ENCODE assay signal across 29 mouse cellular contexts in the genomic region with DNA sequence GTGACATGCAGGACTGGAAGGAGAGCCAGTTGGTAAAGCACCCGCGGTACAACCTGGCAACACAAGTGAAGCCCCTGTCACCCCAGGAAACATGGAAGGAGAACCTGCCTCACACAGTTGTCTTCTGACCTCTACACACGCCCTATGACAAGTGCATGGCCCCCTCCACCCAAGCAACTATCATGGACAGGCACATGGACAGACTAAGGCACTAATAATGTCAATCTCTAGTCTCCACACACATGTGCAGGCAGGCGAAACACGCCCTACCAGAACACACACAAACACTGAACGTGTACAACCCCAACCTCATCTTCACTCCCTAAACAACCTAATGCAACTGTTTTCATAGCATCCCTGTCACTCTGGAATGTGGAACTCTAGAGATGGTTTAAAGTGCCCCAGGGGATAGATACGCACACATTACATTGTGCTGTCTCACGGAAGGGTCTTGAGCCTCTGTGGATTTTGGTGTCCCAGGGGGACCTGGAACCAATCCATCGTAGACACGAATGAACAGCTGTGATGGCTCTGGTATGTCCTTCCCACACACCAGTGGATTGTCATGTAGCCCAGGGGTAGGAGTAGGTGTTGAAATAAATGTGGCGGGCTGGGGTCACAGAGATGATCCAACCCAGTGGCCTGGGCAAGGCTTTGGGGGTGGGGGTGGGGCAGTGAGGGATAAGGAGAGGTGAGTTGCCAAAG. TPM values are rescaled to one million over a fixed set of nuclear protein-coding genes. Genes with fewer than 3 reads are reported as not detected.
DNase-seq lines count a peak whose midpoint lies in the region; ATAC-seq and TF ChIP-seq lines count a peak whose summit lies in the region.
"Had no signal": no experiment of that assay in that cellular context is flagged by ENCODE, and none has a peak within 500 bp of the region (broad histone marks: within the 10 kb centered on the region; RNA-seq: fewer than 3 reads in every experiment).

No protein-coding gene starts in this region.

- no peak overlapping the region for H3K9ac ChIP-seq in liver, embryonic 14.5 days (replicated peaks)
- no peak overlapping the region for H3K9ac ChIP-seq in heart, embryonic 11.5 days (ENCODE audit: low read depth, low read length)
- H3K9ac ChIP-seq: embryonic facial prominence, embryonic 15.5 days; heart, embryonic 15.5 days; hindbrain, embryonic 15.5 days; lung, embryonic 15.5 days; midbrain, embryonic 12.5 days had no signal

- no peak overlapping the region for H3K4me3 ChIP-seq in liver, embryonic 14.5 days (ENCODE audit: insufficient read depth in 1 of 2, low read depth in 2 of 2, low read length in 2 of 2)
- H3K4me3 ChIP-seq in brown adipose tissue, adult 24 weeks (ENCODE audit: insufficient read depth, low read depth, low read length) = no peak overlapping the region
- H3K4me3 ChIP-seq in heart, embryonic 11.5 days (ENCODE audit: low read depth, low read length) = no peak overlapping the region
- H3K4me3 ChIP-seq in hindbrain, embryonic 10.5 days = no peak overlapping the region
- H3K4me3 ChIP-seq: embryonic facial prominence, embryonic 15.5 days; heart, adult 2 months; heart, embryonic 15.5 days; hindbrain, embryonic 15.5 days; left cerebral cortex, adult 2 months; lung, embryonic 15.5 days; midbrain, embryonic 12.5 days had no signal

- 74% methylated on average over 11 of the region's 11 CpGs for WGBS in liver, embryonic 14.5 days (ENCODE audit: insufficient replicate concordance)
- WGBS in heart, embryonic 11.5 days (ENCODE audit: insufficient replicate concordance) = 71% methylated on average over 11 of the region's 11 CpGs
- 85% methylated on average over 11 of the region's 11 CpGs for WGBS in hindbrain, embryonic 10.5 days

- ATAC-seq in liver, embryonic 14.5 days (ENCODE audit: insufficient read depth) = peak; percentile 53
- no peak for ATAC-seq in heart, embryonic 11.5 days (replicated peaks; ENCODE audit: insufficient number of reproducible peaks, low FRiP score, low TSS enrichment)
- ATAC-seq: activated CD4-positive, CD25-positive, alpha-beta regulatory T cell, adult 4 months; forebrain, embryonic 14.5 days had no signal

- H3K27ac ChIP-seq in liver, embryonic 14.5 days = no peak overlapping the region
- peak overlapping the region; percentile 12; the same call in 1 of the 2 replicates for H3K27ac ChIP-seq in brown adipose tissue, adult 24 weeks (replicated peaks; ENCODE audit: low read depth, low read length)
- H3K27ac ChIP-seq in heart, embryonic 11.5 days (ENCODE audit: low read depth, low read length) = no peak overlapping the region
- H3K27ac ChIP-seq in hindbrain, embryonic 10.5 days = no peak overlapping the region
- H3K27ac ChIP-seq: embryonic facial prominence, embryonic 15.5 days; heart, adult 2 months; heart, embryonic 15.5 days; hindbrain, embryonic 15.5 days; left cerebral cortex, adult 2 months; lung, embryonic 15.5 days; midbrain, embryonic 12.5 days had no signal

- no peaks in the 10 kb centered on the region for H3K27me3 ChIP-seq in liver, embryonic 14.5 days (ENCODE audit: control insufficient read depth, insufficient read depth, low read length)
- H3K27me3 ChIP-seq in heart, embryonic 11.5 days (ENCODE audit: control insufficient read depth, insufficient read depth, low read length) = no peaks in the 10 kb centered on the region
- no peaks in the 10 kb centered on the region for H3K27me3 ChIP-seq in hindbrain, embryonic 10.5 days (ENCODE audit: insufficient read depth, poor library complexity, severe bottlenecking)
- H3K27me3 ChIP-seq: embryonic facial prominence, embryonic 15.5 days; heart, embryonic 15.5 days; hindbrain, embryonic 15.5 days; lung, embryonic 15.5 days; midbrain, embryonic 12.5 days had no signal

- TF ChIP-seq EP300 in liver, embryonic 14.5 days (IDR thresholded peaks at IDR 0.05; ENCODE audit: low read depth) = no peak

- H3K9me3 ChIP-seq in liver, embryonic 14.5 days (ENCODE audit: control insufficient read depth, low read length) = no peaks in the 10 kb centered on the region
- no peaks in the 10 kb centered on the region for H3K9me3 ChIP-seq in heart, embryonic 11.5 days (replicated peaks; ENCODE audit: control insufficient read depth, low read length)
- H3K9me3 ChIP-seq in hindbrain, embryonic 10.5 days = no peaks in the 10 kb centered on the region
- H3K9me3 ChIP-seq: embryonic facial prominence, embryonic 15.5 days; heart, embryonic 15.5 days; hindbrain, embryonic 15.5 days; lung, embryonic 15.5 days; midbrain, embryonic 12.5 days had no signal

- peak; percentile 91 for DNase-seq in heart, adult 11 months
- DNase-seq in heart, postnatal 36 days = no peak
- DNase-seq in liver, embryonic 14.5 days (ENCODE audit: low read depth in 3 of 3, low spot score in 3 of 3) = no peak
- no peak for DNase-seq in liver
- no peak for DNase-seq in hindbrain, embryonic 10.5 days (ENCODE audit: low spot score)
- DNase-seq: adrenal gland, adult 8-10 months; cerebellum, adult 2 months; cerebellum, postnatal 25 days; embryo, embryonic 11 days; gastrocnemius, postnatal 10 days; heart, postnatal 4 days; kidney, postnatal 36 days; layer of hippocampus, adult 9-11 months; right cerebral cortex, postnatal 14 days; thymus, adult 2 months had no signal

- intact Hi-C loops in heart, postnatal 36 days (cut with DNase I) = no loop called here

- no peak for TF ChIP-seq CTCF in liver, embryonic 14.5 days (IDR thresholded peaks at IDR 0.05; ENCODE audit: low read depth)

- H3K36me3 ChIP-seq in liver, embryonic 14.5 days (replicated peaks; ENCODE audit: control insufficient read depth, insufficient read depth, low read depth) = peaks cover 3% of the 10 kb centered on the region; the same call in 1 of the 2 replicates
- no peaks in the 10 kb centered on the region for H3K36me3 ChIP-seq in heart, embryonic 11.5 days (ENCODE audit: control insufficient read depth, insufficient read depth, low read length)
- peaks cover 91% of the 10 kb centered on the region for H3K36me3 ChIP-seq in hindbrain, embryonic 10.5 days
- H3K36me3 ChIP-seq: heart, embryonic 15.5 days; hindbrain, embryonic 15.5 days had no signal

- peaks cover 21 to 38% of the 10 kb centered on the region in 2 experiments for H3K4me1 ChIP-seq in liver, embryonic 14.5 days (replicated peaks; ENCODE audit: control insufficient read depth in 2 of 2, insufficient read depth in 2 of 2, low read length in 1 of 2)
- H3K4me1 ChIP-seq in brown adipose tissue, adult 24 weeks (ENCODE audit: control insufficient read depth, insufficient read depth, insufficient read length, low read length) = peaks cover 59% of the 10 kb centered on the region
- H3K4me1 ChIP-seq in heart, embryonic 11.5 days (ENCODE audit: control insufficient read depth, insufficient read depth, low read length) = peaks cover 52% of the 10 kb centered on the region
- H3K4me1 ChIP-seq in hindbrain, embryonic 10.5 days (replicated peaks) = peaks cover 78% of the 10 kb centered on the region

- H3K4me2 ChIP-seq in liver, embryonic 14.5 days (ENCODE audit: low read depth) = no peak overlapping the region
- H3K4me2 ChIP-seq in heart, embryonic 11.5 days = no peak overlapping the region
- H3K4me2 ChIP-seq: embryonic facial prominence, embryonic 15.5 days; heart, embryonic 15.5 days; hindbrain, embryonic 15.5 days; lung, embryonic 15.5 days; midbrain, embryonic 12.5 days had no signal

RNA-seq across cellular contexts. Expression of a gene that starts 14.7 kb away (rescaled TPM):
- 10 to 100 TPM; 16.5 to 20.5 TPM for total RNA-seq in heart, postnatal 36 days (2021)
- 8.7 and 9.0 TPM in 2 replicates for polyA plus RNA-seq in liver, embryonic 14.5 days (2012; rRNA removed)
- polyA plus RNA-seq in liver, embryonic 14.5 days (2014; fragmentation: Nextera tagmentation; extraction: Ambion mirVana) = 10.0 and 10.7 TPM in 2 replicates
- polyA plus RNA-seq in brown adipose tissue, adult 24 weeks (2012; ENCODE audit: insufficient read depth, insufficient read length, missing spikeins) = 8.7 and 16.3 TPM in 2 replicates
- polyA plus RNA-seq in heart, embryonic 11.5 days (2014; fragmentation: Nextera tagmentation; extraction: Ambion mirVana) = 18.4 and 19.3 TPM in 2 replicates
- polyA plus RNA-seq in hindbrain, embryonic 10.5 days (2016; fragmentation: Nextera tagmentation; extraction: Ambion mirVana) = 114 and 120 TPM in 2 replicates

RNA-seq across cellular contexts. Expression of a gene that starts 27.2 kb away (rescaled TPM):
- not detected for total RNA-seq in heart, postnatal 36 days (2021)
- 0.02 TPM in 1 of 2 replicates, not detected in the other for polyA plus RNA-seq in liver, embryonic 14.5 days (2012; rRNA removed)
- 0.11 TPM in 1 of 2 replicates, not detected in the other for polyA plus RNA-seq in liver, embryonic 14.5 days (2014; fragmentation: Nextera tagmentation; extraction: Ambion mirVana)
- not detected in 2 replicates for polyA plus RNA-seq in brown adipose tissue, adult 24 weeks (2012; ENCODE audit: insufficient read depth, insufficient read length, missing spikeins)
- 0.23 and 0.30 TPM in 2 replicates for polyA plus RNA-seq in heart, embryonic 11.5 days (2014; fragmentation: Nextera tagmentation; extraction: Ambion mirVana)
- polyA plus RNA-seq in hindbrain, embryonic 10.5 days (2016; fragmentation: Nextera tagmentation; extraction: Ambion mirVana) = 0.47 and 1.1 TPM in 2 replicates
- total RNA-seq: gastrocnemius, postnatal 10 days; heart, adult 2 months; heart, postnatal 4 days; left cerebral cortex, adult 2 months; left cerebral cortex, postnatal 36 days; megakaryocyte progenitor cell, adult 5-6 weeks; neutrophil, adult 5-6 weeks had no signal
- polyA plus RNA-seq: forebrain, embryonic 14.5 days; heart, adult 2 months had no signal

RNA-seq across cellular contexts. Expression of a gene that starts 52.8 kb away (rescaled TPM):
- 1 to 10 TPM; 6.3 to 8.2 TPM for total RNA-seq in heart, postnatal 36 days (2021)
- polyA plus RNA-seq in liver, embryonic 14.5 days (2012; rRNA removed) = 5.8 and 8.0 TPM in 2 replicates
- polyA plus RNA-seq in liver, embryonic 14.5 days (2014; fragmentation: Nextera tagmentation; extraction: Ambion mirVana) = 7.8 and 9.2 TPM in 2 replicates
- 3.6 and 4.2 TPM in 2 replicates for polyA plus RNA-seq in brown adipose tissue, adult 24 weeks (2012; ENCODE audit: insufficient read depth, insufficient read length, missing spikeins)
- polyA plus RNA-seq in heart, embryonic 11.5 days (2014; fragmentation: Nextera tagmentation; extraction: Ambion mirVana) = 18.1 and 18.7 TPM in 2 replicates
- 25.8 and 27.3 TPM in 2 replicates for polyA plus RNA-seq in hindbrain, embryonic 10.5 days (2016; fragmentation: Nextera tagmentation; extraction: Ambion mirVana)

RNA-seq across cellular contexts. Expression of a gene that starts 53.0 kb away (rescaled TPM):
- 10 to 100 TPM; 14.9 to 15.6 TPM for total RNA-seq in heart, postnatal 36 days (2021)
- polyA plus RNA-seq in liver, embryonic 14.5 days (2012; rRNA removed) = 20.6 and 25.0 TPM in 2 replicates
- 44.5 and 46.8 TPM in 2 replicates for polyA plus RNA-seq in liver, embryonic 14.5 days (2014; fragmentation: Nextera tagmentation; extraction: Ambion mirVana)
- polyA plus RNA-seq in brown adipose tissue, adult 24 weeks (2012; ENCODE audit: insufficient read depth, insufficient read length, missing spikeins) = 17.2 and 20.3 TPM in 2 replicates
- 53.1 and 54.7 TPM in 2 replicates for polyA plus RNA-seq in heart, embryonic 11.5 days (2014; fragmentation: Nextera tagmentation; extraction: Ambion mirVana)
- 58.8 TPM in 2 replicates for polyA plus RNA-seq in hindbrain, embryonic 10.5 days (2016; fragmentation: Nextera tagmentation; extraction: Ambion mirVana)
